Mouse (Mus musculus) stomach, postnatal 0 days (tissue): ENCODE data around the gene Fam170b.

Experiments used
- CTCF ChIP-seq: IDR thresholded peaks from 2 replicates; pipeline ENCODE4 v1.5.1; 2016; ENCODE audit warnings: antibody characterized with exemption, low read depth, mild to moderate bottlenecking, moderate library complexity
- EP300 ChIP-seq: optimal IDR thresholded peaks from 2 replicates; pipeline ENCODE3; 2016; ENCODE audit warnings: antibody characterized with exemption

- TF ChIP-seq CTCF = no peak
- TF ChIP-seq EP300 = no peak
Measured at GRCm38 (mm10) chr14:32823861-32824260, 9.9 kb upstream of the Fam170b start.
